Mouse (Mus musculus): Measurements from ENCODE around the gene Slc25a11.

DNA sequence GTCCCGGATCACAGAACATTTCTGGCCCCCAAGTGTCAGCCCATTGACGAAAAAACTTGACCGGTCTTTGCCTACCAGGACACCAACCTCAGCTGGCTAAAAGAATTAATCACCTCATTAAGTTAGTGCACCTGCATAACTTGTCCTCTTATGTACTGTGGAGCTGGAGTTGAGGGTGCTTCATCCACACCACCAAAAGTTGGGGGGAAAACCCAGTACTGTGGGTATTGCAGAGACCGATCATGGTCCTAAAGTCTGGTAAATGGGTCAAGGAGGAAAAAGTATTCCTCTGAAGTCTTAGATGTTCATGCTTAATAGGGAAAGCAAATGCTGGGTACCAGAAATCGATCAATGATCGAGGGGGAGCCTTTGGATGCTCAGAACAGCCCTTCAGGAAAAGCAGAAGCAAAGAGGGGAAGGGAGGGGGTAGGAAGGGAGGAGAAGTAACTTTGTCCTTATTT lies 5.6 kb upstream of the Slc25a11 start:
- TF ChIP-seq HCFC1 (IDR thresholded peaks at IDR 0.05; ENCODE audit: borderline replicate concordance, insufficient read depth, low read length) = no peak
- TF ChIP-seq ZNF384 (IDR thresholded peaks at IDR 0.05; ENCODE audit: low read depth, low read length) = no peak
- no peak for TF ChIP-seq ZC3H11A (IDR thresholded peaks at IDR 0.05; ENCODE audit: borderline replicate concordance, low read depth, low read length)
